Mouse (Mus musculus): ENCODE data around the gene Slit3.

The Slit3 gene

GRCm38 (mm10) chr11:35393815-35394214, 272.8 kb downstream of the Slit3 start:
- no peak for DNase-seq (ENCODE audit: low read depth, low spot score)

DNA sequence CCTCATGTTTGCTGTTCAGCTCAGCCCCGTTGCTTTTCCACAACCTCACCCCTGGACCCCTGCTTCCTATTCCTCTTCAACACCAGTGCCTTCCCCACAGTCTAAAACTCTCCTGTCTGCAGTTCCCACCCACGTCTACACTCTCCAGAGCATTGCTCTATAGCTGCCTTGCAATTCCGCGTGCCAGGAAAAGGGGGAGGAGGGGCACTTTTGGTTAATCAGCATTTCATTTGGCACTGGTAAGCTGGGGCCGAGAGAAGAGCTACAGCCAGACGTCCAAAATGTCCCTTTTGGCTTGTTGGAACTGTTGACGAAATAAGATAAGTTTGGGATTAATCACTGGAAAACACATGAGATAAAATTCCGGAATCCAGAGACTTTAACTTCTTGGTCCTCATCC, 274.4 kb downstream of the Slit3 start:
- no peak for DNase-seq (ENCODE audit: low read depth, low spot score)

- no peak for DNase-seq (ENCODE audit: low read depth, low spot score)
Measured at GRCm38 (mm10) chr11:35398353-35398752, 277.3 kb downstream of the Slit3 start.

DNA sequence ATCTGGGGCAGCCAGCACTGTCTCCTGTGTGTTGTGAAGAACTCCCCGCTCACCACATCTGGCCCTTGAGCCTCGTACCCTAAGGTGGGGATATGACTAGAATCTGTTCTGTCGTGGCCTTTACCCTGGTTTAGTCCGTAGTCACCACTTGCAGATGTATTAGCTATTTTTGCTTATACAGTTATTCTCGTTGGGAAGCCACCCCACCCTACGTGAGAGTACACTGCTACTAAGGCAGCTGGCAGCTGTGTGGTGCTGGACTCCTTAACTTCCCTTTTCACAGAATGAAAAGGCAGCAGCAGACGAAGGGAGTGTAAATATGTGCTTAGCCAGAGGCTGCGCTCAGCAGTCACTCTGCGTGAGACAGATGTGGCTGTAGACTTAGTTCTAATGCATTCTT, 282.5 kb downstream of the Slit3 start:
- no peak for DNase-seq (ENCODE audit: low read depth, low spot score)

GRCm38 (mm10) chr11:35406045-35406444, 285.0 kb downstream of the Slit3 start:
- no peak for DNase-seq (ENCODE audit: low read depth, low spot score)

DNA sequence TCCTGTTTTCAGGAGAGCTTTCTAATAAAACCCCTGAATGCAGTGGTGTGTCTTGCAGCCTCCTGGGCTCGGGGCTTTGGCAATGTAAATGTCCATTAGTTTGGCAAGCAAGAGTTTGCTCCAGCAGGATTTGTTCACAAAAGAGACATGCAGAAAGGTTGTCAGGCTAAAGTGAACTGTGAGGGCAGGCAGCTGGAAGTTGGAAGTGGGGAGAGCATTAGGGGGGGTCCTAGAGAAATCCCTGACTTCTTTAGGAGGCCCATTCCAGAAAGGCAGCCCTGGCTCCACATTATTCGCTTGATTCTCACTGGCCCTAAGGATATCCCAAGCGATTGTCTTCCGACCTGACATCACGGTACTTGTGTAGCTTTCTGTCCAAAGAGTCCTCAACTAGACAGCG, 285.5 kb downstream of the Slit3 start:
- no peak for DNase-seq (ENCODE audit: low read depth, low spot score)

DNA sequence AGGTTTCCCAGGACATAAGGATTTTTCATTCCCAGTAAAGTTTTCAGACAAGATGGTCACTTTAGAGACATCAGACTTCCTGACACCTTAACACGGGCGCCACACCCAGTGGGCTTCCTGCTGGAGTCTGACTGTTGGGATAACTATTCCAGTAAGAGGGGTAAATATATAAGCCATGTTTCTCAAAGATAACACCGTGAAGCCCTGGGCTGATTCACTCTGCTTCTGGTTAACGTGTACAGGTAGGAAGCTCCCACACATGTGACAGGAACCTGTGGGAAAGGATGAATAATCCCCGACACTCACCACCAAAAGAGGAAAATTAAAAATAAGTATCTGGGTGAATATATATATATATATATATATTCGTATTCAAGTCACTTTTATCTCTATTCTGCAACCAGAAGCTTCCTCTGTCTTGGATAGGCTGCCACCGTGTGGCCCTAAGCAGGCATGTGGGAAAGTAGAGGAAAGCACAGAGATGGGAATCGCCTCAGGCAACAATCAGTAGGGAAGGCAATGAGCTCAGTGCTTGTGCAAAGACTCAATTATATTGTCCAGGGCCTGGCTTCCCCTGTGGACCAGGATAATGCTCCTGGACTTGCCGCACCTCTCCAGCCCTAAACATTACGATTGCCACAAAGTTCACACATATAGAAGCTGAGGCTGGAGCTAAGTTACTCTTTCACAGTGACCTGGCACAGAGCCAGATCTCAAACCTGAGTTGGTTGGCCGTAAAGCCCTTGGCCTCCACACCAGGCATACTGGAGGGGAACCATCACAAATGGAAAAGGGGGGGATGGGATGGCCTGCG, 286.5 kb downstream of the Slit3 start:
- peak; percentile 13 for DNase-seq (ENCODE audit: low read depth, low spot score)

DNA sequence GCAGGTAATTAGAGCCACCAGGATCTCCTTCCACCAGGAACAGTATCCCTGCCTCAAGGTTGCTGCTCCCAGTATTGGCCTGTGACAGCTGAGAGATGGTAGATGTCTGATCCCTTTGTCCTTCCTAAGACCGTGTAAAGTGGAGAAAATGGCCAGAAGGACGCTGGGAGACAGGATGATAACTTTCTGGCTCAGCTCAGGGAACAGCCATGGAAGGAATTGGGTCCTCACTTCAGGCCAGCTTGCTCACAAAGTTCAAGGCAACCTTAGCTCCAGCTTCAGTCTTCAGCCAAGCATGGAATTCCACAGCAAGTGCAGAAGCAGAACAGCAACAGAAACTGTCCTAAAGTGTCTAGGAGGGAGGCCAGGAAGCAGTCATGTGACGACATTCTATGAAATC, 289.4 kb downstream of the Slit3 start:
- no peak for DNase-seq (ENCODE audit: low read depth, low spot score)

- no peak for DNase-seq (ENCODE audit: low read depth, low spot score)
Measured at GRCm38 (mm10) chr11:35415768-35416401, 294.9 kb downstream of the Slit3 start.

GRCm38 (mm10) chr11:35416402-35417093, 295.5 kb downstream of the Slit3 start:
- DNase-seq (ENCODE audit: low read depth, low spot score) = no peak

DNA sequence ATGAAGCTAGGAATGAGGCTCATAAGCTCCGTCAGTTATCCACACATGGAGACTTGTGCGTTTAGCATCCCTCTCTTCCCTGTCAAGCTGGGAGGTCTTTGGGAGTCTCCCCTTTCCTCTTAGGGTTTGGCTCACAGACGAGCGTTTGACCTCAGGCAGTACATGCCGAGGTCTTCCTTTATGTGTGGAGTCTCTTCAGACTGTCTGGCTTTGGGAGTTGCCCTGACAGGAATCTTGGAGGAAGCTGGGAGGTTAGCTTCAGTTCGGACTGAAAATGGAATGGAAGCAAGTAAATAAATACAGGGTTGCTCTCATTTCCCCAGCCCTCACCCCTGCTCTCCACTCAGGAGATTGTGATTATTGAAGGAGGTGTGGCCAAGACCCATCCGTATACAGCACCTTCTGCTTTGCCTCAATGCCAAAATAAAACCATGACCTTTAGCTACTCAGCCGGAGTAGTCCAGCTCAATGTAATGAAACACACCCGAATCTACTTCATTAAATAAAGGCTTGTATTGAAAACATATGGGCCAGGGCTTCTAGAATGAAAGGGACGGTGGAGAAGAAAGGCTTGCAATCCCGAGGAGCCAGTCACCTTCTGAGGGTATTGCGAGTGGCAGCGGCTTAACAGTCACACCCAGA, 297.0 kb downstream of the Slit3 start:
- DNase-seq (ENCODE audit: low read depth, low spot score) = no peak

GRCm38 (mm10) chr11:35419013-35419412, 298.0 kb downstream of the Slit3 start:
- no peak for DNase-seq (ENCODE audit: low read depth, low spot score)

- DNase-seq (ENCODE audit: low read depth, low spot score) = no peak
Measured at GRCm38 (mm10) chr11:35421728-35422127, 300.7 kb downstream of the Slit3 start.

DNA sequence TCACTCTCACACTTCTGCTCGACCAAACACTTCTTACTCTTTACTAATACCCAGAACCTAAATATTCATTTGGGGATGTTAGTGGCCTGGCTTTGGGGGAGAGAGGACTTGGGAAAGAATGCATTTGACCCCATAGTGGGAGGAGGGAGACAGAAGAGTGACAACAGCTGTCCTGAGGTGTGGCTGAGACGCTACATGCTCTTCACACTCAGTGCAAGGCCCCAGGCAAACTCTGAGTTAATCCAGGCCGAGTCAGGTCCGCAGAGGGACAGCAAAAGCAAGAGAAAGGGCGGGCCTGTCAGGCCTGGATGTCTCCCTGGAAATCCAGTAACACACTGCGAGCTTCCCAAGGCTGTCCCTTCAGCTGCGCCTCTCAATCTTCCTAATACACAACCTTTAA, 307.0 kb downstream of the Slit3 start:
- DNase-seq (ENCODE audit: low read depth, low spot score) = no peak

DNA sequence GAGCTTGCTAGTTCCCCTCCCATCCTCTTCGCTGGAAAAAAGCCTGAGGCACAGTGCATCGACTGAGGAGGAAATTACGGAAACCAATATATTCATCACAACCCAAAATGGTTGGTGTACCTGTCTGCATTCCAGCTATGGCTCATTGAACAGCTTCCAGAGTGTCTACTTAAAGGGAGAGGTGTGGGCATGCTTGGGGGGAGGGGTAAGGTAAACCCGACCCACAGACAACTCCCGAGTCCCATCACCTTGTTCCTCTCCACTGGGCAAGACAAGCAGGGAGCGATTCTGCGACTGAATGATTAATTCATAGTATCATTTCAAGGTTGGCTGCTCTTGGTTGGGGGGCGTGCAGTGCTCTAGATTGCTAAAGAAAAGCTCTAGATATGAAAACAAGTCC, 310.1 kb downstream of the Slit3 start:
- DNase-seq (ENCODE audit: low read depth, low spot score) = no peak

DNA sequence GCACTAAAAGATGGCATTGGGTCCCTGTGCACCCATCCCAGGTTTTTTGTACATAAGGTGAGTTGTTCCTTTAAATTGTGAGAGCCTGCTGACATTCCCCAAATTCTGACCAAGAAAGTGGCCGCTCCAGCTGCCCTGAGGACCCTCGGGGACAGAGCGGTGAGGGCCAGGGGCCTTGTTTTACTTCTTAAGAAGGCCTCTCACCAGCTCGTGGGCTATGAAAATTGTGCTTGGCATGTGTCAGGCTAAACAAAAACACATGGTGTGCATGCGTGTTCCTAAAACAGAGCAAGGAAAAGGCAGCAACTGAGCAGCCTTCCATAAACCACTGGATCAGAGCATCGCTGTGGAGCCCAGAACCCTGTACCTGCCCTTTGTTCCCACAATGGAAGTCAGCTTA, 316.5 kb downstream of the Slit3 start:
- DNase-seq (ENCODE audit: low read depth, low spot score) = no peak

- no peak for DNase-seq (ENCODE audit: low read depth, low spot score)
Measured at GRCm38 (mm10) chr11:35440186-35440585, 319.2 kb downstream of the Slit3 start.

DNA sequence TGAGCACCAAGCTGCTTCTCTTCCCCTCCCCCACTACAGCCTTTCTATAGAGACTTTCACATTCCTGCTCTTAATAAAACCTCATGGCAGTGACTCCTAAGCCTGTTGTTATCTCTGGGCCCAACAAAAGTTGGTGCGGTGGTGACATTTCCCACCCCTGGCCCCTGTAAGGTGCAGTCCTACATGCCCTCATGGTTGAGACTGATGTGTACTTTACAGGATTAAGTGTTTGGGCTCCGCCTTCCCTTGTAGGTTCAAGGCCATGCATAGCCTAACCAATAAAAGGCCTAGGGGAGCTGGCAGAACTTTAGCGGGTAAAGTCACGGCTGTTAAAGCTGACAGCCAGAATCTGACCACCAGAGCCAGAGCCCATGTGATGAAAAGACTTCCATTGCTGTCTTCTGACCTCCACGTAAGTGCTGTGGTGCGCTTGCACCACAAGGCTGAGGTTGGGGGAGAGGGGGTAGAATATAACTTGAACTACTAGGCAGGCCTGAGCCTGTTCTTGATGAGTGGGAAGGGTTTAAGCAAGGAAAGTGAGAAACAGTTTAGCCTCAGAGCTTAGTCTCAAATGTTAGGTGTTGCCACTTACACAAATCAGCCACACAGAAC, 323.6 kb downstream of the Slit3 start:
- DNase-seq (ENCODE audit: low read depth, low spot score) = no peak

GRCm38 (mm10) chr11:35447951-35448350, 326.9 kb downstream of the Slit3 start:
- no peak for DNase-seq (ENCODE audit: low read depth, low spot score)

GRCm38 (mm10) chr11:35449199-35449598, 328.2 kb downstream of the Slit3 start:
- DNase-seq (ENCODE audit: low read depth, low spot score) = no peak

DNA sequence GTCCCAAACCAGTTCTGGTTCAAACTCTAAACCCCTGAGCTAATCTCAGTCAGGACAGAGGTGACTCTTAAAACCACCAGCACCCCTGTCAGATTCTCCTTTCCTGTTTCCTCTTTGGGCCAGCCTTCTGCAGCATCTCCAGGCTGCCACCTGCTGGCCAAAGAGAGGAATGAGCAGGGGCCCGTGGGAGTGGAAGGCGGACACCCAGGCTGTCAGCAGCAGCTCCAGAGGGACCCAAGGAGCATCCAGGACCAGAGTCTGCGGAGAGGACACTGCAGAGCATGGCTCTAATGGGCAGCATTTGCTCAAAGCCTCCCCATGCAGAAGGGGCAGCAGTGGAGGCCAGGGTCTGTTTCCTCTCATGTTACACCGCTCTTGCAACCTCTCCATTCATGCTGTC, 330.6 kb downstream of the Slit3 start:
- DNase-seq (ENCODE audit: low read depth, low spot score) = peak; percentile 65

GRCm38 (mm10) chr11:35452413-35452812, 331.4 kb downstream of the Slit3 start:
- no peak for DNase-seq (ENCODE audit: low read depth, low spot score)
